Mouse (Mus musculus) left cerebral cortex, adult 18-20 months (tissue): Measurements from ENCODE around the gene 4930442H23Rik. TPM values are rescaled to one million over a fixed set of nuclear protein-coding genes. Genes with fewer than 3 reads are reported as not detected.
"Not testable (repeated sequence)": the region's sequence is repeated elsewhere in the genome, so short reads cannot be mapped to it uniquely, and the experiment has no call there.

Source experiments
- DNase-seq, 2 experiments: peaks; one replicate each; pipeline ENCODE4 v3.0.0; 2021 to 2022; ENCODE audit warnings: low spot score in 2 of 2, mixed read lengths in 1 of 2
- long read RNA-seq, 2 experiments: library from polyadenylated mRNA; stranded (forward); transcript quantifications; one replicate each; pipeline ENCODE4 v2.0.0; 2021
- total RNA-seq, 2 experiments: library from RNA; stranded (reverse); gene quantifications; 2 replicates each; pipeline ENCODE4 v1.2.3; 2021

The 4930442H23Rik gene
- not detected for total RNA-seq
- long read RNA-seq, experiment 1 = 0 reads
- long read RNA-seq, experiment 2 = 0 reads

DNA sequence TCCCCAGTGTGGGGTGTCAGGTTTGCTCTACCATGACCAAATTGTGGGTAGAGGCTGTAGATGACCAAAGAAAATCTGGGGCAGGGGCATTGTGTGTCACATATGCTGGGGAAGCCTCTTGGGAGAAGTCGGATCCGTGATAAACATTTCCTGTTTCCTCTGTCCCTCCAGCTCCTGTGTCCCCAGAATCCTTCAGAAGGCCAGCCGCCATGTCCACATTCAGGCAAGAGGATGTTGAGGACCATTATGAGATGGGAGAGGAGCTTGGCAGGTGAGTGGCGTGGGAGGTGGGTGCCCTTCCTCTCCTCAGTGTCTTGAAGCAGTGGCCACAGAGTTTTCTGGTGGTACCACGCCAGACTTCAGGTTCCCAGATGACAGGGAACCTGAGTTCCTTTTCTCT, at the start of gene 4930442H23Rik:
TSS of gene 4930442H23Rik (minus strand) at position 45 of the 400 bp plus-strand sequence.
- no peak for DNase-seq

GRCm38 (mm10) chr10:81233226-81233585, 49.6 kb upstream of the 4930442H23Rik start:
- no peak for DNase-seq

DNA sequence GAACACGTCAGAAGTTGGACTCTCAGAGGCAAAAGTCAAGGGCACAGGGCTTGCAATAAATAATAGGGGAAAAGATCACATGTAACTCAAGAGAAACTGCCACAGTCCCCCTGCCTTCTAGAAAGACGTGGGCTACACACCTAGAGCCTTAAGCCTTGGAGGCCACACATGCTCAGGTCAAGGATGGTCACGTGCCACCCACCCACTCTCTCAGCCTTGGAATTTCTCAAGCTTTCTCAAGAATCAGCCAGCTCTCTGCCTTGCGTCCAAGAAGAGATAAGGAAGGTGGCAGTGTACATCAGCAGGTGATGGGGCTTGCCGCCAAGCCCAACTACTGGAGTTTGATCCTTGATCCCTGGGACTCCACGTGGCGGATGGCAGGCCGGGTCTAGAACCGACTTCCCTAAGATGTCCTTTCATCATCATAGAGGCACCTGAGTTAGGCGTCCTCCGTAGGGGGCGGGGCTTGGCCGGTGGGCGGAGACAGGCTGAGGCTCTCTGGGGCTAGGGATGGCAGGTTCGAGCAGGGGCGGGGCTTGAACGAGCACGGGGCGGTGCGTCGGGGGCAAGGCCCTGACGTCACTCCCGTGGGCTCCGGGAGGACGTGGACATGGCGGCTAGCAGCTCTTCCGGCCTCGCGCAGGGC, 49.1 kb upstream of the 4930442H23Rik start, which contains the start of gene Zfr2:
TSS of gene Zfr2 (plus strand) at position 576 of the 646 bp plus-strand sequence.
- DNase-seq = peak; percentile 95 to 96

DNA sequence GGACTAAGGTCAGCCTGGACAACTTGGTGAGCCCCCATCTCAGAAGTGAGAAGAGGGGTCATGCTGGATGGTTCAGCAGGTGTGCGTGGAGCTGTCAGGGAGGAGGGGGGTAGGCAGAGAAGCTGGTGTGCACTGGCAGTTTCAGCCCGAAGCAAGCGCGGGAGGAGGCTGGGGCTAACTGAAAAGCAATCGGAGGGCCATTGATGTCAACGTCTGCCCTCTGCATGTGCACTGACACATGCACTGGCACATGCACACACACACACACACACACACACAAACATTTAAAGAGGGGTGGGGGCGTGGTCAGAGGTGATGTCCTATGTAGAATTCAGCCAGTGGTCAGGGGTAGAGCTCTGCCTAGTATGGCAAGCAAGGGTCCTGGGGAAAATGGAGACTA, 47.8 kb upstream of the 4930442H23Rik start:
- DNase-seq = peak in 1 of 2 experiments; percentile 4

DNA sequence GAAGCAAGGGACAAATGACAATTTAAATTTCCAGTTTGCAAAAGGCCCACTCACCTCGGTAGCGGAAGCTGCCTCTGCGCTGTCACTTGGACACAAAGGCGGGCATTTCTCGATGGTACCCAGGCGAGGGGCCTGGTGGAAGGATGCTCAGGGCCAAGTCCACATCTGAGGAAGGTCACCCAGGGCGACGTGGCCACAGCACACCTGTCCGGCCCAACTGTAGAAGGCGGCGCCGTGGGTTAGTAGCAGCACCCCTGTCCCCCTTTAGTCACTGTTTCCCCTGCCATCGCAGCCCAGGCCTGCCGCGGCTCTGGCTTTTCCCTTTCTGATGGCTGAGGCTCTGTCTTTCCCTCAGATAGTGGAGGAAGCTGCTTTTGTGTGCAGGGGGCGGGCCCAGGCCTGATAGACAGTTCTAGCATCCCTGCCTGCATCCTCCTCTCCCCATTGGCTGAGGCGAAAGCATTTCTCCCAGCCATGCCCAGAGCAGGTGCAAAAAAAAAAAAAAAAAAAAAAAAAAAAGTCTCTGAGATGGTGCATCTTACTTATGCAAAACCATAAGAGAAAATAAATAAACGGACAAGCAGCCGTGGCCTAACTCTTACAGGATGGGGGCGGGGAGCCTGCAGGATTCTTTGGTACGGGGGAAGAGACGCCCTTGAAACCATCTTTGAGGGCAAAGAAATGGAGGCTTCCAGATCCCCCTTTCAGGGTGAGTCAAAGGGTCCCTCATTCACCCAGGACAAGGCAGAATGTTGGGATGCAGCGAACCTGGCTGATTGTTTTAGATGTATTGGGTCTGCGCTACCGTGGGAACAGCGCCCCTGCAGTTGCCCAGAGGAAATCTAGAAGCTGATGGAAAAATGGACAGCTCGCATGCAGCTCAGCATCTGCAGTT, 47.0 kb upstream of the 4930442H23Rik start, which contains the start of gene Atcay:
TSS of gene Atcay (minus strand) at position 396 of the 895 bp plus-strand sequence.
- peak; percentile 78 to 85 for DNase-seq

DNA sequence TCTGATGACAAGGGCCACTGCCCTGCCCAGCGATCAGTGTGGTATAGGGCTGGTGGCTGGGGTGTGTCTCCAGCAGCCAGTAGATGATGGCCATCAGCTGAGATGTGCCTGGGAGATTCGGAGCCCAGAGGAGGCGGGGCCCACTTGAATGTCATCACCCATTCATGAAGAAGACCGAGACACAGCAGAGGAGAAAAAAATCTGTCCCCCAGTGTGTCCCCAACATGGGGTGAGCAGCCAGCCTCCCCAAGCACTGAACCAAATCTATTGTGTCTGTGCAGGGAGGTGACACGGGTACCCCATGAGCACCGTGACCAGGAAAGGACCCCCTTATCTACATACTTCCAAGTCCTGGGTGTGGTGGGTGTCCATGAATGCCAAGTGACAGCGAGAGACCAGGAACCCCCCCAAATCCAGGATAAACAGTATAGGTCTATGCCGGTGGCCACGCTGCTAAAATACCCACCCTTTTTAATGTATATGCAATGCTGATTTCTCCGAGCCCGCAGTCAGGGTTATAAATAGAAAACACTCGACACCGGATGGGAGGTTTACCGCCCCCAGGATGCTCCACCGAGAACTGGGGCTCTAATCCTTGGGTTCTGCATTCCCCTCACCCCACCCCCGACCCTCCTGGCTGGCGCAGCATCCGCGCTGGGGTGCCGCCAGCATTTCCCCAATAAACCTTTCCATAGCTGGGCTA, 46.2 kb upstream of the 4930442H23Rik start:
- DNase-seq = peak; percentile 41 to 43

GRCm38 (mm10) chr10:81223731-81224130, 40.1 kb upstream of the 4930442H23Rik start:
- DNase-seq = not testable (repeated sequence)

GRCm38 (mm10) chr10:81221402-81222015, 37.9 kb upstream of the 4930442H23Rik start:
- DNase-seq = no peak

- DNase-seq = peak; percentile 57 to 63
Observed at GRCm38 (mm10) chr10:81217964-81218363, 34.3 kb upstream of the 4930442H23Rik start.

DNA sequence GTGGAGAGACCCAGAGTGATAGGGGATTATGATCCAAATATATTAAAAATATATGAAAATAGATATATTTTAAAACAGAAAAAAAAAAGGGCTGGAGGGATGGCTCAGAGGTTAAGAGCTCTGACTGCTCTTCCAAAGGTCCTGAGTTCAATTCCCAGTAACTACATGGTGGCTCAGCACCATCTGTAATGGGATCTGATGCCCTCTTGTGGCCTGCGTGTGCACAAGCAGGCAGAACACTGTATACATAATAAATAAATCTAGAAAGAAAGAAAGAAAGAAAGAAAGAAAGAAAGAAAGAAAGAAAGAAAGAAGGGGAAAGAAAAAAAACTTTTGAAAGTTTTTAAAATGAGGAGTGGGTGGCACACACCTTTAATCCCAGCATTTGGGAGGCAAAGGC, 33.6 kb upstream of the 4930442H23Rik start:
- DNase-seq = not testable (repeated sequence)

DNA sequence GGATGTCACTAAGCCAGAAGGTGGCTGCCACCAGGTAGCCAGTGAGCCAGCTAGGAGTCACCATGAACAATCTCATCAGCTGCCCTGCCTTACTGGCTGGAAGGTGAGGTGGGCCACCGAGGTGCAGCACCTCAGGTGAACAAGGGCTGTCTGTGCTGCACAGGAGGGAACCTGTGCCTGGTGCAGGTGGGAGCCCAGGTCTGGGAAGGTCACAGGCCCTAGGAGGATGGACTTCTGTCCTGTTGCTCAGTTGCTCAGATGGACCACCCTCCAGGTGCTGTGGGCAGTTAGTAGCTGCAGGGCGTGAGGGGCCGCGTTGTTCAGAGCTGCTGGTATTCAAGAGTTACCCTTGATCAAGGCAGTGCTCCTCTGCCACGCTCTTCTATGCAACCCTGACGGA, 33.2 kb upstream of the 4930442H23Rik start:
- no peak for DNase-seq

- DNase-seq = no peak
Observed at GRCm38 (mm10) chr10:81216260-81216659, 32.6 kb upstream of the 4930442H23Rik start.

DNA sequence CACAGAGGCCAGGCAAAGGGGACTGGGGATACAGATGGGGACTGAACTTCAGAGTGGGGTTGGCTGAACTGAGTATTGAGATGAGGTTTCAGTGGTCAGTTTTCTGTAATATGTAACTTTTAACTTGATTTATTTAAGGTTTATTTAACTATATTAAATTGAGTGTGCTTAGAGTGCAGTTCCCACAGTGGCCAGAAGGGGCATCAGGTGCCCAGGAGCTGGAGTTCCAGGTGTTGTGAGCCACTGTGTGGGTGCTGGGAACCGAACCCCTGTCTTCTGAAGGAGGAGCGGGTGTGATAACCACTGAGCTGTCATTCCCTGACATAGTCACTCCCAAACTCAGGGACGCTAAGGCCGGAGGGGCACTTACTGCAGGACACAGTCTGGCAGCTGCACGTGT, 26.5 kb upstream of the 4930442H23Rik start:
- DNase-seq = no peak

DNA sequence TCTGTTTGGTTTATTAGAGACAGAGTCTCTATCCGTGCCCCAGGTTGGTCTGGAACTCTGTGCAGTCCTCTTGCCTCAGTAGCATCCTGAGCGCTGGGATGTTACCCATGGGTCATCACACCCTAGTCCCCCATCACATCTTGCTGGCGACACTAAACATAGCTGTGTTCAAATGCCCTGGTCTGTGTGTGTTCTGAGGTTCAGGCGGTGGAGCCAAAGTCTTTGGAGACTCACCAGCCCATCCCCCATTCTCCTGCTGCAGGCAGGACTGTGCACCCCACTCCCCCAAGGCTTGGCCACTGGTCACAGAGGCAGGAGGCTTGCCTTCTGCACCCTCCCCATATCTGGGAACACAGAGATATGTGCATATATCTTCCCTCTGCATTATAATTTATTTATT, 20.5 kb upstream of the 4930442H23Rik start:
- no peak for DNase-seq

DNA sequence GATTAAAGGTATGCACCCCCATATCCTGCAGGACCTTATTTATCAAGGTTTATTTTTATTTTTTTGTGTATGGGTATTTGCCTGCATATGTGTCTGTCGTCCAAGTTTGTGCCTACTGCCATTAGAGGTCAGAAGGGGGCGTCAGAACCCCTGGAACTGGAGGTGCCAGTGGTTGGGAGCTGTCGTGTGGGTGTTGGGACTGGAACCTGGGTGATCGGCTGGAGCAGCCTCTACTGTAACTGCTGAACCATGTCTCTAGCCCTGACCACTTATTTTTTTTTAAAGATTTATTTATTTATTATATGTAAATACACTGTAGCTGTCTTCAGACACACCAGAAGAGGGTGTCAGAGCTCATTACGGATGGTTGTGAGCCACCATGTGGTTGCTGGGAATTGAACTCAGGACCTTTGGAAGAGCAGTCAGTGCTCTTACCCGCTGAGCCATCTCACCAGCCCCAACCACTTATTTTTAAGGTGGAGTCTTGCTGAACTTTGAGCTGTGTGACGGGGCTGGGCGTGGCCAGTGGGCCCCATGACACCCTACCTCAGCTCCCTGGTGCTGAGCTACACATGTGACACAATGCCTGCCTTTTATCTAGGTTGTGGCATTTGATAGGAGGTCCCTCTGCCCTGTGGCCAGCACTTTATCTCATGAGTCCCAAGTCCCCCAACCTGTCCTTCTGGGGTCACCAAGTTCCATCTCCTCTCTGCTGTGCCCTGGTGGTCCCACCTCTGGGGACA, 19.5 kb upstream of the 4930442H23Rik start:
- DNase-seq = no peak

DNA sequence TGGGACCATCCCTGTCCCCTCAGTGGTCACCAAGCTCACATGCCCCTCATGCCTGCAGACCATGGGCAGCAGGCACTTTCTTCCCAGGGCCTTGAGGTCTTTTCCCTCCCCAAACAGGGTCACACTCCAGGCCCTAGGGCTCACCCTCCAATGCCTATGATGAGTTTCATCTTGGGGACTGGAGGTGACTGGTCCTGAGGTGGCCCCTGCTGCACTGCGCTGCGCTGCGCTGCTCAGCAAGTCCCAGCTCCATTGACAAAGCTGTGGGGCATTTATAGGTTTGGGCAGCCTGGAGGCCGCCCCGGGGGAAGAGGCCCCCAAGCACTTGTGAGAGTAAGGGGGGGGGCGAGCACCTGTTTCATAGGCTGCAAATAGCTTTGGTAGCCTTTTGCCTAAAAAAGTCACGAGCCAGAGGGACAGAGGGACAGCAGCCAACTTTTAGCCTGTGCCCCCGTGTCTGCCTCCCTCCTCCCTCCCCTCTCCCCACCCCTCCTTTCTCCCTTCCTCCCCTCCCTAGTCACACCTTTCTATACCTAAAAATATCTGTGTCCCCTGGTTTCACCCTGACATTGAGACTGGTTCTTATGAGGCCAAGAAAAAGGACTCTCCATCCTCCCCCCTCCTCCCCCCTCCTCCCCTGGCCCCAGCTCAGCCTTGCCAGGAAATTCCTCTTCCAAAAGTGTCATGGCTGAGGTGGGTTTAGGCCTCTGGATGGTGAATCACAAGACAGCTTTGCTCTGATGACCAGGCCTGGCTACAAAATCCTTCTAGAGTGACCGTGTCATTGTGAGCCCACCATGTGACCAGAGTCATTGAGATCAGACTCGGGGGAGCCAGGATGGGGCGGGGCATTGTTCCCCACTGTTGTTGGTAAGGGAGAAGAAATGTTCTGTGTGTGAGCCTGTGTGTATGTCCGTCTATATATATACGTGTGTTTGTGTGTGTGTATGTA, 18.4 kb upstream of the 4930442H23Rik start, which contains the start of gene Nmrk2:
TSS of gene Nmrk2 (minus strand) at position 245 of the 952 bp plus-strand sequence.
- DNase-seq = no peak

DNA sequence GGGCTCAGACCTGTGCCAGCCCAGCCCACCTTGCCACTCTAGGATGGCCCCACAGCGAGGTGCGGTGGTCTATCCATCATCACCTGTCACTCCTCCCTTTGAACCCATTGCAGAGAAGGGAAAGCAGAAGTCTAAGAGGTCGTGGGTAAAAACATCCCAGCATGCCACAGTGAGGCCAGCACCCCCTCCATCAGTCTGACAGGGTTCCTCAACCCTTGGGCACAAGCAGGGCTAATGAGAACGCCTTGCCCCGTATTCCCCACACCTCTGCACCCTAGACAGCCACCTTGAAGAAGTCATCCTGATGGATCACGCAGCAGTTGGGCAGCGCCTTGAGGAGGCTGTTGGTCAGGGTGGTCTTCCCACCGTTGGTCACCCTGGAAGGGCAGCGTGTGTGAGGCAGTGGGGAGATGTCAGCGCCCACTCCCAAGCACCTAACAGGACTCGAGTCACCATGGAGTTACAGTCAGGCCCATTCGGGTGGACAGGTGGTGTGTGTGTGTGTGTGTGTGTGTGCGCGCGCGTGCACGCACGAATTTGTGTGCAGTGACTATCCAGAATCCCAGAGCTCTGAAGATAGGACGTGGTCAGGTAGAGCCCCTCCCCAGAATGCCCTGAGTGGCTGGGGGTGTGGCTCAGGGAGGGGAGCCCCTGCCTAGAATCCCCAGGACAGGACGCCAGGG, 17.1 kb upstream of the 4930442H23Rik start:
- DNase-seq = no peak

DNA sequence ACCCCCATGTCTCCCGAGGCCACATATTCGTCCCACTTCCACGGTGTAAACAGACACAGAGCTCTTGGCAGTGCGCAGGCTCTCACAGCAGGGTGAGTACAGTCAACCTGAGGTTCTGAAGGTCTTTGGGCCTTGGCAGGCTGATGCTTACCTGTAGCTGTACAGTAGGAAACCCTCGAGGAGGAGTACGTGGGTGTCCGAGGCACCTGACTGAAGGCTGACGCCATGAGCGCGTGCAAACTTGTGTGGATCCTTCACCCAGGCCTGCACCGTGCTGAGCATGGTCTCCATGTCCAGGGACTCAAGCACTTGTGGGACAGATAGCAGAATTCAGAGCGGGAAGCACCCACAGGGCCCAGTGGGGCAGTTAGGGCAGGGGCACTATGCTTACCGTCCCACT, 16.5 kb upstream of the 4930442H23Rik start:
- DNase-seq = no peak
